Mouse (Mus musculus) erythroblast, adult 5-6 weeks (primary cell): ENCODE data around the gene Phldb2. TPM values are rescaled to one million over a fixed set of nuclear protein-coding genes. Genes with fewer than 3 reads are reported as not detected.

Source experiments
- ATAC-seq: replicated peaks from 2 replicates; pipeline ENCODE4 v1.8.0; 2016; ENCODE audit warnings: moderate number of reproducible peaks, mild to moderate bottlenecking, moderate TSS enrichment, inconsistent platforms; ENCODE audit not compliant: poor library complexity, low FRiP score, severe bottlenecking
- total RNA-seq, 2 experiments: library from RNA; stranded (forward) in 1 of 2; stranded (reverse) in 1 of 2; fragments of 150-400 nt in 1 of 2; fragments of 200-764, 138-1000 nt in 1 of 2; gene quantifications; 2 replicates each; pipeline versions ENCODE4 v1.2.3 to v1.2.4; 2015 to 2017; ENCODE audit warnings: low replicate concordance in 2 of 2

The Phldb2 gene
- total RNA-seq, 2 experiments from 2014 or later = 0.26 TPM; not detected in 1

- ATAC-seq = no peak
These were observed 242.1 kb downstream of the Phldb2 start for GRCm38 (mm10) chr16:45711263-45711662.

- ATAC-seq = no peak
These were observed 254.1 kb downstream of the Phldb2 start for GRCm38 (mm10) chr16:45699301-45699700.

- ATAC-seq = no peak
These were observed 255.4 kb downstream of the Phldb2 start for GRCm38 (mm10) chr16:45697996-45698395.

Other genes starting within 250 kb of the Phldb2 start
- gene Tagln3, start 229.0 kb downstream of the Phldb2 start, total RNA-seq (2015; ENCODE audit: low replicate concordance) = 0.77 TPM in 1 of 2 replicates, not detected in the other
- gene Tagln3, start 229.0 kb downstream of the Phldb2 start, total RNA-seq (2017; ENCODE audit: low replicate concordance) = 1.4 TPM in 1 of 2 replicates, not detected in the other
- gene Abhd10, start 210.6 kb downstream of the Phldb2 start, total RNA-seq (2015; ENCODE audit: low replicate concordance) = 6.3 and 7.7 TPM in 2 replicates
- 4.0 and 7.2 TPM in 2 replicates for gene Abhd10, start 210.6 kb downstream of the Phldb2 start, total RNA-seq (2017; ENCODE audit: low replicate concordance)
- 0.77 and 0.84 TPM in 2 replicates for gene Plcxd2, start 56.6 kb upstream of the Phldb2 start, total RNA-seq (2015; ENCODE audit: low replicate concordance)
- gene Plcxd2, start 56.6 kb upstream of the Phldb2 start, total RNA-seq (2017; ENCODE audit: low replicate concordance) = 0.26 and 0.42 TPM in 2 replicates
- gene Cd96, start 166.7 kb upstream of the Phldb2 start, total RNA-seq (2015; ENCODE audit: low replicate concordance) = 3.1 and 3.3 TPM in 2 replicates
- gene Cd96, start 166.7 kb upstream of the Phldb2 start, total RNA-seq (2017; ENCODE audit: low replicate concordance) = 0.94 and 0.98 TPM in 2 replicates
- gene Gm4737, start 201.5 kb upstream of the Phldb2 start, total RNA-seq (2015; ENCODE audit: low replicate concordance) = 0.84 TPM in 1 of 2 replicates, not detected in the other
- gene Gm4737, start 201.5 kb upstream of the Phldb2 start, total RNA-seq (2017; ENCODE audit: low replicate concordance) = 2.0 TPM in 1 of 2 replicates, not detected in the other